Mouse (Mus musculus) ovary, adult 18-20 months (tissue): ENCODE results near the gene Rgs10.
A peak's percentile ranks its signal among the peaks of the same experiment; 100 is the strongest.

Experiments
- DNase-seq: peaks from one replicate; pipeline ENCODE4 v3.0.0; 2022; ENCODE audit warnings: low spot score, mixed read lengths

The Rgs10 gene

DNA sequence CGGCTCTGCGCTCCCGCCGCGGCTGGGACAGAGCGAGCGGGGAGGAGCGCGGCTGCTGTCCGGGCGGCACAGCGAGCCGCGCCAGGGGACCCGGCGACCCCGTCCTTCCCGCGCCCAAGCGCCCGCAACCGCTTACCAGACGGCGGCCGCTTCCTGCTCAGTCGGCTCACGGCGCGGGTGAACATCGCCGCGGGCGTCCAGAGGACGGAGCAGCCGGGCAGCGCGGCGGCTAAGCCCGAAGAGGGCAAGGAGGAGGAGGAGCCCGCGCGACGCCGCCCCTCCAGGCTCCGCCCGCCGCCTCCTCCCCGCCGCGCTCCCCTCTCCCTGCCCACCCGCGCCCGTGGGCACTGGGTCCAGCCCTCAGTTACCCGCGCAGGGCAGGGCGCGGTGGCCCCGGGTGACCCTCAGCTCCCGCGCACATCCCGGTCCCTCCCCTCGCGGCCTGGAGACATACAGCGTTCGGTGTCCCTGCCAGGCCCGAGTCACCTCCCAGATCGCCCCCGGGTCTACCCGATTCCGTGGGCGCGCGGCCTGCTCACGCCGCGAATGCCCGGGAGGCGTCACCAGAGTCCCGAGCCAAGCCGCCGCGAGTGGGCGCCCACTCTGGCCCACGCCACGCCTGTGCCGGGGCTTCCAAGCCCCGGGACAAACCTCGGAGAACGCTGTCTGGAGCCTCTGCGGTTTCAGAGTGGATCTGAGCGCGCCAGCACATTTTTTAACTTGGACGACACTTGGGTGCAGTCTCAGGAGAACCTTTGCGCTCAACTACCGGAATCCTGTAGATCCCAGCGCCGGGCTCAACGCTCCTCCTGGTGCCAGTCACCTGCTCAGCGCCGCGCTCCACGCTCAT lies at the start of gene Rgs10:
Gene Rgs10 (minus strand): TSS at position 829 of the 850 bp plus-strand sequence.
- DNase-seq, result peak; percentile 53

DNA sequence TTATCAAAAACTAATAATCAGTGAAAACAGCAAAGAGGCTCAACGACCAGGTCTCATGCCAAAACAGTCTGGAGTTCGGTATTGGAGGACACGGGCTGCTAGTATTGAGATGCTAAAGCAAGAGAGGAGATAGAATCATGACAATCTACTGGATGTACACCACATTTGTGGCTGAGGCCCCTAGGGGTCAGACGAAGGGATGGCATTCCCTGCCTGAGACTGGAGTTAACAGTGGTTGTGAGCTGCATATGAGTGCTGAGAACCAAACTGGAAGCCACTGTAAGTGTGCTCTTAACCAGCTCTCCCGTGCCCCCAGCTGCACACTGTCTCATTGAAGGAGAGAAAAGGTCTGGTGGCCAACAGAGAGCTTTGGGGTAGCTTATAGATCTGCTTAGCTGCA lies 43.8 kb upstream of the Rgs10 start:
- DNase-seq, result no peak

DNA sequence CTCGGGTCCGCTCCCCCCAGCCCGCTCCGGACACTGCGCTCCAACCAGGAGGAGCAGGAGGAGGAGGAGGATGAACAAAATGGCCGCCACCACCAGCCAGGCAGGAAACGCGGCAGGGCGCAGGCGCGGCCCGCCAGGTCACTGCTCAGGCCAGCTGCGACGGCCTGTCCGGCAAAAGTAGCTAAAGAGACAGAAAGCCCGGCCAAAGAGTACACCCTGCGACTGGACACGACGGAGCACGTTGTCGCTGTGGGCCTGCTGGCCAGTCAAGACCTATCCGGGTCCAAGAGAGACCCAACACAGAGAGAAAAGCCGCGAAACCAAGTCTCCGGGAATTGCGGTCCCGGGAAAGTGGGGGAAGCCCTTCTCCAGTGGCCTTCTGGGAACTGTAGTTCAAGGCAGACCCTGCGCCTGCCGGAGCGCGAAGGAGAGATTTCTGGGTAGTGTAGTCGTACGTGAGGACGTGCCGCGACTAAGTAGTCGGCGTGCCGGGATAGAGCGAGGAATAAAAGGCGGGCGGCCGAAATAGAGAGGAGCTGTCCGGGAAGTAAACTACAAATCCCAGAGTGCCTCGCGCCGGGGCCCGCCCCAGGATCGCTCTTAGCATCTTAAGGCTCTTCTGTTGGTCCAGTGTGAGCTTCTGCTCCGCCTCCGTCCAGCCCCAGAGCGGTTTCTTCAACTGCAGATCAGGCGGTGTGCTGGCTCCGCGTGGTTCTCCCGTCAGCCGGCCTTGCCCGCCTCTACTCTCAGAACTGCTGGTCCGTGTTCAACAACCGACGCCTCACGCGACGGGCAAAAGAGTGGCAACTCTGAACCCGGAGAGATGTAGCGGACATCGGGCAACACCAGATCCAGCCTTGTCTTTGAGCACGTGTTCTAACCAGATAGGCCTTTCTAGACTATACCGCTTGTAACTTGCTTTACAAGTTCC lies 43.0 kb upstream of the Rgs10 start, which contains the start of gene Tial1:
Gene Tial1 (minus strand): TSS at position 433 of the 931 bp plus-strand sequence.
- peak; percentile 98 for DNase-seq

DNA sequence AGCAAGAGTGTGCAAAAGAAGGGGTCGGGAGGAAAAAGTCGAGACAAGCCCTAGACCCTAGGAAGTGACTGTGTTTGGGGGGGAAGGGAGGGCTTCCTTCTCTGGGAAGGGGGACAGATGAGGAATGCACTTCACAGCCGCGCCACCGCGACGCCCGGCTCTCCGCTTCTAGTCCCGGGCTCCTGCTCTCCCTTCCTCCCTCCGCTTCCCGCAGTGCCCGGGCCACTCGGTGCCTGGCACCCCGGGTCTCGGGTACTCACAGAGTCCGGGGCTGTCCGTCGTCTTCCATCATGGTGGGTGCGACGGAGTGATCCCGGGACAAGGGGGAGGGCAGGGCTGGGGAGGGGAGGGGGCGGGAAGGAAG lies 42.3 kb upstream of the Rgs10 start:
- DNase-seq, result no peak

DNA sequence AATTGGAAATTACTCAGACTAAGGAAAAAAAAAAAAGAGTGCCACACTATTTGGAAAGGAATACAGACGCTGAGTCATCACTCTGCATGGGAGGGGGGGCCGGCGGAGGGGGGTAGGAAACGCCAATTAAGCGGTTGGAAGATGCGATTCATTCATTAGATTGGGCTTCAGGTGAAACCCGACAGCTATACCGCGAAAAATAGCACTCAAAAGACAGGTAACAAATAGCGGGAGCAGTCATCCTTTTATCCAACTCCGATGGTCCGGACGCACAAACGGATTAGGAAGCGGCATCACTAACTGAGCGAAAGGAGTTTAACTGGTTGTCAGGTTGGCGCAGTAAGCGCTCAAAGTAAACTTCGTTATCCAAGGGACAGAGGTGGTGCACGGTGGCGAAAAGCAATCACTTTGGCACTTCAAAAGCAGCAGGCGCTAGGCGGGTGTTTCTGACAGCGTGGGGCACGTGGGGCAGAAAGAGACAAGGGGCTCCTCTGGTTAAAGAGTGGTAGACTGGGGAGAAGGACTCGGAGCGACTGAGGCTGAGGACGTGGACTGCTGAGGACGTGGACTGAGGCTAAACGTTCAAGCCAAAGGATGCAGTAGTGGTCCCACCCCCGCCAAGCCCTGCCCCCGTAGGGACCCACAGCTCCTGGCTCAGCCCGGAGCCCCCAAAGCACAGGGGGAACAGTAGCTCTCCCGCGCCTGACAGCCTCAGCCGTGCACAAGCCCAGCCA lies 41.7 kb upstream of the Rgs10 start:
- peak; percentile 14 for DNase-seq

DNA sequence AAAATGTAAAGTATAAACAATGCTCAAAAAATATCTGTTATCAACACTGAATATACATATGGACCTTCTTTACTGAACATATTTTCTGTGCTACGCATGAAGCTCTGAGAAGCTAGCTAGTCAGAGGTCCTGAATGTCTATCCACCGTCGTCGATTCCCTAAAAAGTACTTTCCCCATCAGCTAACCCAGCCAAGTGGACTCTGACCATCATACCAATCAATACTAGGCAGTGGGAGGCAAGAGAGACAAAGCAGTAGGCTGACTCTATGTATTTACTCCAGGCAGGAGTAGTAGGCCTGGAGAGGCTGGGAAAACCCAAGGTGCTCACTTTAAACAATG lies 41.2 kb upstream of the Rgs10 start:
- no peak for DNase-seq

DNA sequence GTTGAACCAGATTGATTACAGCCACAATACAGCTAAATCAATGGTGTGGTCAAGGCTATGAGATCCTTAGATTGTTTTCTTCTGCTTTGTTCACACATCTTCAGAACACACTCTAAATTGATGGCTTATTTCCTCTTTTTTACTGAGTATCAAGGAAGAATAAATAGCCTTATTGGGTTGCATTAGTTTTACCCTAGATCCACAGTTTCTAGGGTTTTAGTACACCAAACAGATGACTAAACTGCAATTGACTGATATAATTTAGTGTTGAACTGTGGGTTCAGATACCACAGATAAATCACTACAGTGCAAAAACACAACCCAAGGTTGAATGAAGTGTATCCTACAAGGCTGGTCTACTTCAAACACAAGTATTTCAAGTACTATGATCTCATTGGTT lies 39.5 kb upstream of the Rgs10 start:
- no peak for DNase-seq

DNA sequence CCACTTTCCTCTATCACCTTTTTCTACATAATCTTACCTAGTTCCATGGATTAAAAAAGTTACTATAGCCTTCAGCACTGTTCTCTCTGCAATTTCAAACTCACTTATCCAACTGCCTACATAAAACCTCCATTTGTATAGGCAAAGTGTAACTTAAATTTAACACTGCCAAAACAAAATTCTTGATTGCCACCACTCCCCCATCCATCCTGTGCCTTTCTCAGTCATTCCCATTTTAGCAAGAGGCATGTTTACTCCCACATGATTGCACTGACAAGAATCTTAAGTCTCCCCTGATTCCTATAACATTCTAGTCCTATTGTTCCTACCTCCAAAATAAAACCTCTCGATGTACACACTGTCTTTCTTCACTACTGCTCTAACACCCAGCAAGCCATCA lies 34.2 kb upstream of the Rgs10 start:
- no peak for DNase-seq

DNA sequence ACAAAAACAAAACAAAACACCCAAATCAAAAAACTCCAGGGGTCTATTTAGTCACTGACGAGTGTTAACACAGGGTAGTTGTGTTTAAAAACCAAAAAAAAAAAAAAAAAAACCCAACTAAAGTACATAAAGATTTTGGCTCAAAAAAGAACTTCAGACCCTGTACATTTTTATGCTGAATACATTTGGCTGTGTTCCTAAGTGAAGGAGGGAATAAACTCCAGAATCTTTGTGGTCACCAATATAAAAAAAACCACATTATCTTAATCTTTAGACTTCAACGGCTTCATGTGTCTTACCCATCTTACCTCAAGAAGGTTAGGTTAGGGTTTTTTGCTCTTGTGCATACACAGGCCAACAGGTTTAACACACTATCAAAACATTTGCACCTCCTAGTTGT lies 22.0 kb upstream of the Rgs10 start:
- DNase-seq, result no peak

DNA sequence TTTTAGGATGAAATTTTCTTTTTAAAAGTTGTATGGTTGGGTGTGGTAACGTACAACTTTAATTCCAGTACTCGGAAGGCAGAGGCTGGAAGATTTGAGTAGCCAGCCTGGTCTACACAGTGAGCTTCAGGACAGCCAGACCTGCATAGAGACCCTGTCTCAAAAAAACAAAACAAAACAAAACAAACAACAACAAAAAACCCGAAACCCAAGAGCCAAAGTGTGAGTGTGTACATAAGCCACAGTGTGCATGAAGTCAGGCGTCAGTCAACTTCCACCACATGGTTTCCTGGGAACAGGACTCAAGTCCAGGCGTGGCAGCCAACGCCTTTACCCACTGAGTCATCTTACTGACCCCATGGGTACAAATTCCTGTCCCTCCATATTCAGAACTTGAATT lies 20.7 kb upstream of the Rgs10 start:
- DNase-seq, result no peak

DNA sequence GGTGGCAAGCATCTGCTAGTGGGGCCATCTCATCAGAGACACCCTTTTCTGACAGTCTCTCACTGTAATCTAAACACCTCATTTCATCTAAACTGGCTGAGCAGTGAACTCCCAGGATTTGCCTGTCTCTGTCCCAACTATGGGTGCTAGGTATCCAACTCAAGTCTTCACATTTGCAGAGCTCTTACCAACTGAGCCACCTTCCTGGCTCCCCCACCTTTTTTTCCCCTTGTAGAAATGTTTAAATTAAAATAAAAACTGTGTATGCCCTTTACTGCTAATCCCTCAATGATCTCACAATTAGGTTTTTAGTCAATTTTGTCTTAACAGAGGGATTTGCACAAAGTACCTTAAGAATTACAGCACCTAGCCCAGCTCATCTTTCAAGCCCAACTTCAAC lies 19.6 kb upstream of the Rgs10 start:
- no peak for DNase-seq

DNA sequence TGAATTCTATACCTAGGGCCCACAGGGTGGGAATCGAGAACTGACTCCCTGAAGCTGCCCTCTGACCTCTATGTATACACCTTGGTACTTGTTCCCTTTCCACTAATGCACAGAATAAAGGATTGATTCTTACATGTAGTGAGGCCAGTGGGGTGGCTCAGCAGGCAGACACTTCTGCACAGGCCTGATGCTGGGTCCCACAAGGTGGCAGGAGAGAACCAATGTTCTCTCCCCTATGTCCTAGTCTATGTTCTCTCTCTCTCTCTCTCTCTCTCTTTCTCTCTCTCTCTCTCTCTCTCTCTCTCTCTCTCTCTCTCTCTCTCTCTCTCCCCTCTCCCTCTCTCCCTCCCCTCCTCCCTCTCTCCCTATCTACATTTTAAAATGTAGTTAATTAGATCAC lies 14.7 kb upstream of the Rgs10 start:
- no peak for DNase-seq

DNA sequence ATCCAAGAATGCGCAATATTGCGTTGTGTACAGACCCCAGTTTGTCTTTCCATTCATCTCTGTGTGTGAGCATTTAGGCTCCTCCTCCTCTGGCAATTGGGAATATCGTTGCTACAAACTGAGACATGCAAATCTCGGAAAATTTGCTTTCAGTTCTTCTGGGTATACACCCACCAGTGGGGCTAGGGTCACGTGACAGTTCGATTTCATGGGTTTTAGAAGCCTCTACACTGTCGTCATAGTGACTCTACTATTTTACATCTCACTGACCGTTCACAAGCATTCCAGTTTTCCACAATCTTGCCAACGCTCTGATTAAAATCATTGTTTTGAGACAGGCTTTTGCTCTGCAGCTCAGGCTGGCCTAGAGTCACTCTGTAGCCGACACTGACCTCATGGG lies 14.0 kb upstream of the Rgs10 start:
- no peak for DNase-seq

DNA sequence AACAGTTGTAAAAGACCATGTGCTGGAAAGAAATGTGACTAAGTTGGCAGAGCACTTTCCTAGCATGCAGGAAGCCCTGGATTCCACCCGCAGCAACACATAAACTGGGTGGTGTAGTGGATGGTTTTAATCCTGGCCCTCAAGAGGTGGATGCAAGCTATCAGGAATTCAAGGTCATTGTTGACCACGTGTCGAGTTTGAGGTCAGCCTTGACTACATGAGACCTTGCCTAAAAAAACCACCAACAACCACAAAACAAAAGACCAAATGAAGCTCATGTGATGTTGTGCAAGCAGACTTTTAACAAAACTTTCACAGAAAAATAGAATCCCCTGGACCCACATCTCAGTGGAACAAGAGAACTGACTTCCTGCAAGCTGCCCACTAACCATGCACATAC lies 3.9 kb upstream of the Rgs10 start:
- DNase-seq, result no peak

DNA sequence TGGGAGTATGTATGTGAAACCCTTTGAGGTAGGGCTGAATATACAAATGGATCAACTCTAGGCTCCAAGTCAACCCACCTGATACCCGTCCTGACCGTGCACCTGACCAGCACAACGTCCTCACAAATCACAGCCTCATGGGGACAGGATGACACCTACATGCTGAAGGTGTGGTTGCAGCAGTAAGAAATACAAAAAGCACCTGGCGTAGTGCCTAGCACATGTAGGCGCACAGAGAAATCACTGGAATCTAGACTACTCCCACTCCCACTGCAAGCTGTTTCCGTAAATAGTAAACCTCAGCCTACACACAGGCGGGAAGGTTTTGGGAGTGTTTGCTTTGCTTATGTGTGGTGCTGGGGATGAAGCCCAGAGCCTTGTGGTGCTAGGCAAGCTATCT lies 3.1 kb upstream of the Rgs10 start:
- DNase-seq, result no peak

DNA sequence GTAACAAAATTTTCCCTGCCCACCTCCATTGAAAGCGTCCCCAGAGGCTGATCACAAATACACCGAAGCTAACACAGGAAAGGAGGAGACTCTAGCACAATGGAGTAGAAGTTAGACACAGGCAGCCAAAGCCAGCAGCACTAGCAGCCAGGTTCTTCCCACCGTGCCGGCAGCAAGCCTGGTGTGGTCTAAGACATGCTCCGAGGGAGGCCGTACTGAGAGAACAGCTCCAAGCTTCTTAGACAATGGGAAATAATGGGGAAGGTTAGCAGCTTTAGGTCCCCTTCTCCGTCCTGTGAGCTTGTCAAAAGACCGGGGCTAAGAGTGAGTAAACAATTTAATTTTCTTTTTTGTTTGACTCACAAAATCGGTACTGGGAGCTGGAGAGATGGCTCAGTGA lies 1.1 kb upstream of the Rgs10 start:
- no peak for DNase-seq

DNA sequence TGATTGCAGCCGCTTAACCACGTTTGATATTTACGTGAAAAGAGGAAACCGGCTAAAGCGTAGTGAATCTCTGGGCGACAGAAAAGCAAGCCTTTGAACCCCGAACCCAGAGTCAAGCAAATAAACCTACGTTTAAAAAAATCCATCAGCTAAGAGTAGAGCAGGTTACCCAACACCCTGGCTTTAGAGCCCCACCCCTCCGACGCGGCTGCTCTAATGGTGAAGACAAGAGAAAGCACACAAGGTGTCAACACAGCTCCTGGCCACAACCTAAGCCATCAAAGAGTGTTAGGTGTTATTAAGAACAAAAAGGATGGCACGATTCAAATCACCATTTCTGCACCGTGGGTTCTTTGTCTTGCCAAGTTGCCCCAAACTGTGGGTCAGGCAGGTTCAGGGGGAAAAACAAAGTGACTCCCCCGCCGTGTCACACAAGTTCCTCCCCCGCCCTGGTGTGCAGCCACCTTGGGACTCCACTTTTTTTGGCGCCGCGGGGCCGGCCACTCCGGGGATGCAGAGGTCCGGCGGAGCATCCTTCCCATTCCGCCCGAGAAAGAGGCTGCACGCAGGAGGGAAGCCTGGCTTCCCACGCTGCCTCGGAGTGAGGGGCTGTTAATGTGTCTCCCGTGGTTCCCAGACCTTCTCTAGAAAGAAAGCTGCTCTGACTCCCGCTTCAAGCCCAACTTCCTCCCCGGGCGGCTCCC lies 1.2 kb downstream of the Rgs10 start:
- DNase-seq, result no peak

DNA sequence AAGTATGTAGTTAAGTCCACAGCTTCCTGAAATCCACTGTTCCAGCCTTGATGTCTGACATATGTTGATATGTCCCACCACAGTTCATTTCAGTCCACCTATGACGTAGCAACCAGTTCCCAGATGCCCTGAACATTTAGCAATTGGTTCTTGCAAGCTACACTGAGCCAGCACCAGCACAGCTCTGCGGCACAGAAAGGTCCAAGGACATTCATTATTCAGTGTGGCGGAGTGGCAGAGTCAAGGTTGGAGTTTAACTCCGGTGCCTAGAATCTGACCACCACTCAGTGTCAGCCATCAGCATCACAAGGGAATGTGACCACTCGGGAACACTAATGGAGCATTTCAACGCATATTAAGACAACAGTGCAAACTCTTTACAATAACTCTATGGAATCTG lies 1.9 kb downstream of the Rgs10 start:
- no peak for DNase-seq

DNA sequence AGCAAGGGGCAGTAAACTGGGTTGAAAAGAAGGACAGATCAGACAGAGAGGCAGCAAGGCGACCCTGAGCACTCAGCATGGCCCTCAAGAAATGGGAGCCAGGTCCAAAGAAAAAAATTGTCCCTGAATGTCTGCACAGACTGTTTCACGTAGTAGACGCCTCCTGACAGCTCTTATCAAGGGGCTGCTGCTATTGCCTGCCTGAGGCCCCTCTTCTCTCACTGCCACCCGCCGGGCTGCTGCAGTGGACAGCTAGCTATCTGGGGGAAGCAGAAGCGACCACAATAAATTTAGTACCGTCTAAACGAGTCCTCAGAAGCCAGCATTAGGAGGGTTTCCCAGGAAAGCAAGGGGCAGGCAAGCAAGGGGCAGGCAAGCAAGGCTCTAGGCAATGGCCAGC lies 4.1 kb downstream of the Rgs10 start:
- no peak for DNase-seq

DNA sequence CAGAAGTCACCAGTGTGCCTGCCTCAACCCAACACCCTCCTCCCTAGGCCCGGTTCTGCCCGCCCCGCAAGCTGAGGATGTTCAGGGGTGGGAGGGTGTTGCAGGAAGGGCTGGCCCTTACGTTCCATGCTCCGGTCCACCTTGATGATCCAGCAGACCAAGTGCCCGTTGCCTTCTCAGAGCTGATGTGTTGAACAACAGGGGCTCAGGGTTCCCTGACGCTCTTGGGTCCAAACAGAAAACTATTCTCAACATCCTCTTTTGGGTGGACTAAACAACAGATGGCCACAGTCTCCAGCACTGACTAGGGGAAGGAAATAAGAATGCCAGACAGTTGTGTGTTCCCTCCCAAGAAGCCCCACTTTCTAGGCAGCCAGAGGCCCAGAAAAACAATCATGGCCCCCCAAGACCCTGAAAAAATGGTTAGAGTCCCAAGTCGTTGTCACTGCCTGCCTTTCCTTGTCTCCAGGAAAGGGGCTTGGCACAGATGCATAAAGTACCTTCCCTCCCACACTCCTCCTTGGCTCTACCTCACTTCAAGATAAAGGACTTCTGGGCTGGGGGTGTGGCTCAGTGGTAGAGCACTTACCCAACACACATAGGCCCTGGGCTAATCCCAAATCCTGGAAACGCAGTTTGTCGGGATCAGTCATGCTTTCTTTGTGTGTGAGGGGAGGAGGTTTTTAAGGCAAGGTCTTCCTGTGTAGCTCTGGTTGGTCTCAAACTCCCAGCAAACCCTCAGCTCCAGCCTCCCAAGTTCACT lies 6.3 kb downstream of the Rgs10 start:
- no peak for DNase-seq

DNA sequence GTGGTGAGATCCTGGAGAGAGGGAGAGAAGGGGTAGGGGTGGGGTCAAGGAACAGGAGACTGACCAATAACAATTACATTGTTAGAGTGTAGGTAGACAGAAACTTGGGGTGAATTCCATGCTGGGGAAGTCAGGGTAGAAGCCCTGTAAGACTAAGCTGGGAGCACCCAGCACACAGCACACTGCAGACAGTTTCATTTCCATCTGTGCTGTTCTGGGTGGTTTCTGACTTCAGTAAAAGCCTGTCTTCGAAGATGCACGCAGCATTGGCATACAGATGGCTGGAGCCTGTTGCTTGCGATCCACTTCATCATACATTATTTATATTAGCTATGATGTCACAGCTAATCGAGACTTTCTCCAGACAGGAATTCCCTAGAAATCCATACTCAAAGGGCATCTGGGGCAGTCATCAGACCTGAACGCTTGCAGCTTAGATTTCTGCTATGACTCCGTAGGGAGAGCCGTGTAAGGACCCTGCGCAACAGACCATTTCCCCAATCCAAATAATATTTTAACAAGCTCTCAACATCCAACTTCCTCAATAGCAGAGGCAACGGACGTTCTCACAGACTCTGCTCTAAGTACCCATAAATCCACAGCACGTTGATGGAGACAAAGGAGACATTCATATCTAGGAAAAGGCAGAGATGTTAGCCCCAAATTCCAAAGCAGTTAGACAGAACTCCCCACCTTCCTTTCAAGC lies 7.7 kb downstream of the Rgs10 start:
- DNase-seq, result no peak
